Mouse (Mus musculus) liver, postnatal 0 days (tissue): ENCODE data around the gene Frk. TPM values are rescaled to one million over a fixed set of nuclear protein-coding genes. Genes with fewer than 3 reads are reported as not detected.

Experiments used
- ATAC-seq: fragments of 200-750 bp; cut with Nextera tagmentation; 2 replicates; pipeline ENCODE4 v1.8.0; 2017; ENCODE audit warnings: mild to moderate bottlenecking, moderate library complexity
- DNase-seq: peaks from one replicate; pipeline ENCODE4 v3.0.0-alpha.2; 2016
- H3K27ac ChIP-seq: fragments of 300-500 bp; sonication (generic); 2 replicates; pipeline ENCODE4 v1.5.1; 2014; ENCODE audit warnings: antibody characterized with exemption, moderate library complexity, mild to moderate bottlenecking, low read depth
- H3K27me3 ChIP-seq: fragments of 300-500 bp; sonication (generic); 2 replicates; pipeline ENCODE4 v1.6.1; 2014; ENCODE audit warnings: low read length, control low read depth, mixed read lengths; ENCODE audit not compliant: insufficient read depth
- H3K36me3 ChIP-seq: fragments of 300-500 bp; sonication (generic); replicated peaks from 2 replicates; pipeline ENCODE4 v1.6.1; 2014; ENCODE audit warnings: mild to moderate bottlenecking, control low read depth, low read length, moderate library complexity, mixed read lengths; ENCODE audit not compliant: insufficient read depth
- H3K4me1 ChIP-seq: fragments of 300-500 bp; sonication (generic); 2 replicates; pipeline ENCODE4 v1.6.1; 2014; ENCODE audit warnings: antibody characterized with exemption, mild to moderate bottlenecking, control low read depth; ENCODE audit not compliant: insufficient read depth
- H3K4me2 ChIP-seq: fragments of 300-500 bp; sonication (generic); 2 replicates; pipeline ENCODE4 v1.6.1; 2014; ENCODE audit warnings: low read depth, mild to moderate bottlenecking, low read length, moderate library complexity, mixed read lengths
- H3K4me3 ChIP-seq: fragments of 300-500 bp; sonication (generic); 2 replicates; pipeline ENCODE4 v1.5.1; 2014; ENCODE audit warnings: low read depth, low read length
- H3K9ac ChIP-seq: fragments of 300-500 bp; sonication (generic); replicated peaks from 2 replicates; pipeline ENCODE4 v1.6.1; 2014; ENCODE audit warnings: mild to moderate bottlenecking, moderate library complexity
- H3K9me3 ChIP-seq: fragments of 300-500 bp; sonication (generic); 2 replicates; pipeline ENCODE4 v1.6.1; 2016; ENCODE audit warnings: mild to moderate bottlenecking, control low read depth, low read length, mixed read lengths
- CTCF ChIP-seq: sonication (generic); IDR thresholded peaks from 2 replicates; pipeline ENCODE4 v1.5.1; 2016; ENCODE audit warnings: antibody characterized with exemption, low read depth
- EP300 ChIP-seq: IDR thresholded peaks from 2 replicates; pipeline ENCODE4 v1.6.1; 2016; ENCODE audit warnings: antibody characterized with exemption, low read depth, mild to moderate bottlenecking
- WGBS: fragments of 180-500 bp; shearing (Covaris S2); extraction: QIAGEN DNeasy Blood & Tissue Kit; methylation state at CpG from one replicate; pipeline ENCODE4 v1.1.7; 2014; ENCODE audit not compliant: insufficient replicate concordance; 5-methylcytosine and 5-hydroxymethylcytosine counted together
- polyA plus RNA-seq: library from polyadenylated mRNA; unstranded; fragments of >200 nt; fragmentation: Nextera tagmentation; extraction: Ambion mirVana; gene quantifications from 2 replicates; pipeline ENCODE4 v1.2.1, GENCODE M21; 2015

Frk gene
- polyA plus RNA-seq, 1 experiment from 2014 or later: 0.99 TPM

GRCm38 (mm10) chr10:34512551-34512950 is 29.4 kb downstream of the Frk start:
- Histone ChIP-seq H3K4me2 (no peak overlapping the region), H3K4me3 (no peak overlapping the region), H3K4me1 (no peaks in the 10 kb centered on the region), H3K9me3 (no peaks in the 10 kb centered on the region), H3K36me3 (no peaks in the 10 kb centered on the region), H3K27me3 (no peaks in the 10 kb centered on the region), H3K27ac (no peak overlapping the region), H3K9ac (no peak overlapping the region)
- WGBS: 46% methylated on average over 4 of the region's 4 CpGs
- TF ChIP-seq CTCF (no peak), EP300 (no peak)
- DNase-seq: no peak
- no peak for ATAC-seq

GRCm38 (mm10) chr10:34525598-34525997 is 42.4 kb downstream of the Frk start:
- Histone ChIP-seq H3K4me1 (no peaks in the 10 kb centered on the region), H3K27me3 (no peaks in the 10 kb centered on the region), H3K9ac (no peak overlapping the region), H3K27ac (no peak overlapping the region), H3K36me3 (no peaks in the 10 kb centered on the region), H3K9me3 (no peaks in the 10 kb centered on the region), H3K4me2 (no peak overlapping the region), H3K4me3 (no peak overlapping the region)
- 68% methylated on average over 1 of the region's 1 CpGs for WGBS
- TF ChIP-seq CTCF: no peak
- DNase-seq: no peak
- no peak for ATAC-seq

- no peak overlapping the region for H3K27ac ChIP-seq
- H3K9ac ChIP-seq: no peak overlapping the region
- DNase-seq (no peak), ATAC-seq (no peak)
- TF ChIP-seq EP300: no peak
- TF ChIP-seq CTCF: no peak
- H3K9me3 ChIP-seq: no peaks in the 10 kb centered on the region
- H3K4me1 ChIP-seq: no peaks in the 10 kb centered on the region
- no peaks in the 10 kb centered on the region for H3K27me3 ChIP-seq
- H3K4me3 ChIP-seq: no peak overlapping the region
- H3K36me3 ChIP-seq: no peaks in the 10 kb centered on the region
- 58% methylated on average over 1 of the region's 1 CpGs for WGBS
- no peak overlapping the region for H3K4me2 ChIP-seq
Measured at GRCm38 (mm10) chr10:34531766-34532165, 48.6 kb downstream of the Frk start.

- Histone ChIP-seq H3K27me3 (no peaks in the 10 kb centered on the region), H3K27ac (no peak overlapping the region), H3K4me2 (no peak overlapping the region), H3K4me1 (no peaks in the 10 kb centered on the region), H3K4me3 (no peak overlapping the region), H3K9ac (no peak overlapping the region), H3K9me3 (no peaks in the 10 kb centered on the region), H3K36me3 (no peaks in the 10 kb centered on the region)
- 50% methylated on average over 1 of the region's 1 CpGs for WGBS
- DNase-seq: no peak
- no peak for ATAC-seq
- TF ChIP-seq CTCF: no peak
- no peak for TF ChIP-seq EP300
Measured at GRCm38 (mm10) chr10:34532507-34532906, 49.3 kb downstream of the Frk start.

- no peak overlapping the region for H3K27ac ChIP-seq
- TF ChIP-seq EP300 (no peak), CTCF (no peak)
- ATAC-seq: no peak
Measured at GRCm38 (mm10) chr10:34540687-34541086, 57.5 kb downstream of the Frk start.

GRCm38 (mm10) chr10:34541717-34542490 is 58.7 kb downstream of the Frk start:
- TF ChIP-seq EP300: no peak
- no peak for TF ChIP-seq CTCF

More at GRCm38 (mm10) chr10:34540687-34541086, 57.5 kb downstream of the Frk start:
- Histone ChIP-seq H3K36me3 (no peaks in the 10 kb centered on the region), H3K9me3 (no peaks in the 10 kb centered on the region), H3K4me3 (no peak overlapping the region), H3K9ac (no peak overlapping the region), H3K27me3 (no peaks in the 10 kb centered on the region), H3K4me2 (no peak overlapping the region), H3K4me1 (no peaks in the 10 kb centered on the region)
- no peak for DNase-seq
- 71% methylated on average over 2 of the region's 2 CpGs for WGBS

More at GRCm38 (mm10) chr10:34541717-34542490, 58.7 kb downstream of the Frk start:
- no peaks in the 10 kb centered on the region for H3K9me3 ChIP-seq
- no peak overlapping the region for H3K27ac ChIP-seq
- DNase-seq: no peak
- WGBS: 68% methylated on average over 3 of the region's 3 CpGs
- H3K27me3 ChIP-seq: no peaks in the 10 kb centered on the region
- no peak overlapping the region for H3K4me3 ChIP-seq
- H3K36me3 ChIP-seq: no peaks in the 10 kb centered on the region
- no peak overlapping the region for H3K9ac ChIP-seq
- H3K4me2 ChIP-seq: no peak overlapping the region
- no peak for ATAC-seq
- H3K4me1 ChIP-seq: no peaks in the 10 kb centered on the region
